Mouse (Mus musculus) urinary bladder, postnatal 25 days (tissue): ENCODE measurements around the gene Pdgfd.
"Not testable (repeated sequence)": the region's sequence is repeated elsewhere in the genome, so short reads cannot be mapped to it uniquely, and the experiment has no call there.

Experiments
- DNase-seq: peaks from one replicate; pipeline ENCODE4 v3.0.0; 2022; ENCODE audit warnings: low spot score

The Pdgfd gene

GRCm38 (mm10) chr9:6168391-6169037 lies at the start of gene Pdgfd:
Gene Pdgfd, plus strand, starts transcription at chr9:6168584.
- DNase-seq, result peak; percentile 41

- no peak for DNase-seq
These were observed 651 bp downstream of the Pdgfd start for GRCm38 (mm10) chr9:6169038-6169431.

- DNase-seq, result no peak
These were observed 2.6 kb downstream of the Pdgfd start for GRCm38 (mm10) chr9:6170962-6171361.

GRCm38 (mm10) chr9:6173276-6173675 lies 4.9 kb downstream of the Pdgfd start:
- DNase-seq, result no peak

DNA sequence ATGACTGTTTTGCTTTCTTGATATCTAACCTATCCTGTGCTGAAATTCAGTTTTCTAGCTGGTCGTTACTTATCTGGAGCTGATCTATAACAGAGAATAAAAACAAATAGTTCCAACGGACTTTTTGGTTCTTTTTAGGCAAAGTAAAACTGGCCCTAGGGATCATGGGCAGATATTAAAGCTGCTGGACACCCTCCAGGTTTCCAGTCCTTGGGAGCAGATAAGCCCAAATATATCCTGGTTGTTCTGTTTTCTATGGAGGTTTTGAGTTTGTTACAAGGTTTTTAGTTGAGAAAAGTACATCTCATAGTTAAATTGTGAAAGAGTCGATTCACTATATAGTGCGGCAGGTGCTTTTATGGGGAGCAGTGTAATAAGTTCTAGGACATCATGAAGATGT lies 7.3 kb downstream of the Pdgfd start:
- no peak for DNase-seq

GRCm38 (mm10) chr9:6182307-6182923 lies 14.0 kb downstream of the Pdgfd start:
- DNase-seq, result no peak

GRCm38 (mm10) chr9:6187955-6188354 lies 19.6 kb downstream of the Pdgfd start:
- DNase-seq, result no peak

DNA sequence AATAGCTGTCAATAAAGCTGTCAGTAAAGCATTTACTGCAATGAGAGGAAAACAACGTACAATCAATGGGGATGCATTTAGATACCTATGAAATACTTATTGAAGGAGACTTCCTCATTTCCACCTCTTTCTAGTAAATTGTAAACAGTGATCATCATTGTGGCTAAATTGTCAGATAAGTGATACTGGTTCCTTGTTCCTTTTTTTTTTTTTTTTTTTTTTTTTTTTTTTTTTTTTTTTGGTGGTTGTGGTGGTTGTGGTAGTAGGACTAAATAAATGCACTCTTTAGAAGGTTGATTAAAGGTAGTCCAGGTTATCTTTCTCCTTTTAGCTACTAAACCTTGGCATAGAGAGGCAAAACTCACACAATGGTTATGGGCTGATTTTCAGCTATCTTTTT lies 25.0 kb downstream of the Pdgfd start:
- DNase-seq, result no peak

GRCm38 (mm10) chr9:6212862-6213261 lies 44.5 kb downstream of the Pdgfd start:
- no peak for DNase-seq

GRCm38 (mm10) chr9:6217505-6217904 lies 49.1 kb downstream of the Pdgfd start:
- DNase-seq, result no peak

DNA sequence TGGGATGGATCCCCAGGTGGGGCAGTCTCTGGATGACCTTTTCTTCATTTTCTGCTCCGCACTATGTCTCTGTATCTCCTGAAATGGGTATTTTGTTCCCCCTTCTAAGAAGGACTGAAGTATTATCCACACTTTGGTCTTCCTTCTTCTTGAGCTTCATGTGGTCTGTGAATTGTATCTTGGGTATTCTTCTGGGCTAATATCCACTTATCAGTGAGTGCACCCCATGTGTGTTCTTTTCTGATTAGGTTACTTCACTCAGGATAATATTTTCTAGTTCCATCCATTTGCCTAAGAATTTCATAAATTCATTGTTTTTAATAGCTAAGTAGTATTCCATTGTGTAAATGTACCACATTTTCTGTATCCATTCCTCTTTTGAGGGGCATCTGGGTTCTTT lies 67.6 kb downstream of the Pdgfd start:
- not testable (repeated sequence) for DNase-seq

DNA sequence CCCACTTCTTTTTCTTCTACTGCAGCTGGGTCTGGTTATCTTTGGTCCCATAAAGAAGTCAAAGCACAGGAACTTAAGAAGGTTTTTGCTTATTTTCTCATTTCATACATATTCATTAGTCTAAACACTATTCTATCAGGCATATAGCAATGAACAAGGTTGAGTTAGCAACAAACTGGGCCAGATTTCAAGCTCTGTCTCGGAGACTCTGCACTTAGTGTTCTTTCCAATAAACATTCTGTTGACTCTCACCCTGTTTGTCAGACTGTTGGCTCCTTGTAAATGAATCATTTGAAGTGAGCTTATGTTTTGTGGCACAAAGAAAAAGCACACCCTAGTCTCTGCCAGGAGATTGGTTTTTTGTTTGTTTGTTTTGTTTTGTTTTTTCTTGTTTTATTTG lies 81.9 kb downstream of the Pdgfd start:
- no peak for DNase-seq

DNA sequence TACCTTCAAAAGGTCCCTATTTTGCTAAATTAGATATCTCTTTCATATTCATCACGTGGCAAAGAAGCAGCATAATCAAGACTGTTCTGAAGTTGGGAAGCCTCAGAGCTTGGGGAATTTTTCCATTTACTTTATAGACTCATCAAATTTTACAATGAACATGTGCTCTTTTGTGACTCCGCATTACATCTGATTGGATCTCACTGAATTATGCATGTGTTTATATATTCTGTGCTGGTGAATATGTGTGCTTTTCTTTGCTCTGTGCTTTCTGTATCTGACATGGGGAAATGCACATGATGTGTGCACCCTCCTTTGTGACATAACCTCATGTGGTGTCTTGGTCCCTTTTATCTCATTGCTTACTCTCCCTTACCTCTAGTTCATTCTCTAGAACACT lies 83.6 kb downstream of the Pdgfd start:
- no peak for DNase-seq

GRCm38 (mm10) chr9:6257072-6257471 lies 88.7 kb downstream of the Pdgfd start:
- DNase-seq, result no peak

- DNase-seq, result no peak
These were observed 96.4 kb downstream of the Pdgfd start for GRCm38 (mm10) chr9:6264820-6265219.

GRCm38 (mm10) chr9:6269796-6270280 lies 101.5 kb downstream of the Pdgfd start, which contains the start of gene Ddi1:
Gene Ddi1, minus strand, starts transcription at chr9:6269846.
- no peak for DNase-seq

DNA sequence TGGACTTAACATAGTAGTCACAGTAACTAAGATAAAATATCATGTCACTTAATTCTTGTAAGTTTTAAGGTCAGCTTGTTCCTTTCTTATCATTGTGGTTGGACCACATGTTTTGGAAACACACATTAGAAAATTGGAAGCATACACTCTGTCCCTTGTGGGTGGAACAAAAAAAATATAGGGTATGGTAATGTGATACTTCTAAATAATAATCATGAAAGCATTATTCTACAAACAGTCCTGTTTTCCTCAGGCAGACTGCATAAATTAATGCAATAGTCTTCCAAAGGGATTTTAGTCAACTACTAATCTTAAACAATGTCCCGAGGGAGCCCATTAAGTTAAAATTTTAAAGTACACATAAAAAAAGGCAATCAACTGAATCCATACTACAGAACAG lies 108.0 kb downstream of the Pdgfd start:
- no peak for DNase-seq

DNA sequence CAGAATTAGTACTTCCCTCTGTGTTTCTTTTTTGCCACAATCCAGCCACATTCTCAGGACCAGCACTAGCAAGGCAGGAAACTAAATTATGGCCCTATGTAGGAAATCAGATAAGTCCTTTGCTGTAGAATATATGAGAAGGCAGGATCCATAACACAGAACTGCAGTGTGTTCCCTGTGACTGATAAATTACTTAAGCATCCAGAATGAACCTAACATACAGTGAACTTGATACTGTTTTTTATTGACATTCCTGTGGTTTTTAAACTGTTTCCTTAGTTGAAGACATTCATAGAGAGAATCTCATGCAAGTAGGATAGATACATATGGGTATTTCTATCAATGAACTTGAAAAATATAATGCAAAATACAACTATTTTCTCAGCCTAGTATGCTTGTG lies 109.1 kb downstream of the Pdgfd start:
- DNase-seq, result no peak

DNA sequence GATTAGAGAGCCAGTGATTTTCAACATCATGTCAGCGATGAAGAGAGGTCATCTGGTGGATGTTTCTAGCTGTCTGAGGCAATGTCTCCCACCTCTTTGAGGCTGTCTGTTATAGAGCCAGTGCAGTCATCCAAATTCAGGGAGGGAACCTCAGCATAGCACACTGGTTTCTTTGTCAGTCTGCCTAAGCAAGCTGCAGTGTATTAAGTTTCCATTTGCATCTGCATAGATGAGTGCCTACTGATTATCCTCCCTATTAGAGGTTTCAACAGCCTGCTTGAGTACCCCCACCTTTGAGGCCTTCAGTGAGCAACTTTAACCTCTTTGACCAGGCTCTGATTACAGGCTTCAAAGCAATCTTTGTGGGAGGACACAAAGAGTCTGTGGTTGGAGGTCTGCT lies 118.4 kb downstream of the Pdgfd start:
- no peak for DNase-seq

DNA sequence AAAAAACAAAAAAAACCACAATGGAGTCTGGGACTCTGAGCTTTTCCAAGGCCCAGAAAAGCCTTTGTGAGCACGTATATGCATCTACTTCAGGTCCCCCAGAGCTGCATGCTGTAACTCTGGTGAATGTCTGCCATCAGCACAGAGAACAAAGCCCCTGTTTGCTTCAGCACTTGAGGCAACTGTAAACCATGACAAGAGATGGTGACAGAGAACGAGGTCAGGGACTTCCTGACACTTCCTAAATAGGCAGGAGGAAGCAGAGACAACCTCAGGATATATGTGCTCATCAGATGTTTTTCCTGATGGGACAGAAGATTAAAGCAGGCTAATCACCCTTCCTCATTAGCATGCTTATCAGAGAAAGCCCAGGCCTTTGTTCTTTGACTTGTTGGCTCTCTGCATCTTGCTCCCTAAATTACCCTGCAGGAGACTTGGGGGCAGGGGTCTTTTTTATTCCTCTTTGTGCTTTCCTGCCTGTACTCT lies 120.9 kb downstream of the Pdgfd start:
- DNase-seq, result no peak

DNA sequence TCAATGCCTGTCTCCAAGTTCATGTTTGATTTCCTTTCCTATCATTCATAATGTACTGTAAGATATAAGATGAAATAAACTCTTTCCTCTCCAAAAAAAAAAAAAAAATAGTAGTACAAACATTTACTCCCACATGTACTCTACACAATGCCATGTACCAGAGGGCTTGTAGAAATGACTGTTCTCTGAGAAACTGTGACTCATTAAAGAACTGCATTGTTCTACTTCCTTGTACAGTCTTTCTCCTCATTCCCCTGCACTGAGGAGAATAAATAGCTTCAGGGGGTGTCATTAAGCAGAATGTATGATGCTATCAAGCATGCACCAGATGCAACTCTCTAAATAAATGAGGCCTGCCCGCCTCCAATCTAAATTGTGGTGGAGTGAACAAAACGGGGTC lies 130.2 kb downstream of the Pdgfd start:
- DNase-seq, result no peak

DNA sequence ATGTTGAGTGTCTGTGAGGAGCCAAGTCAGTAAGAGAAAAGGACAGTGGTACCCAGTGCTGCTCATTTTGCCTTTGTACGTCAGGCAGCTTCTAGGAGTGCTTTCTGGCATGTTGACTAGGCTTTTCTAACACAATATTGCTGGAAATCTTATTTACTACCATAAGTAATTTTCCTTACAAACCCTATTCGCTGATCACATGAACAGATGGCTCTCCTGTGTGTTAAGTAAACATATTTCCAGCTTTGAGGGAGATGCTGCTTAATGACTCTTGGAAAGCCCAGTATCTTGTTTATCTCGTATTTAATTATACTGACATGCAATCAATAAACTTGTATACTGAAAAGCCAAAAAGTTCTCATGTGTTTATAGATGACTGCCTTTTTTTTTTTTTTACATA lies 133.7 kb downstream of the Pdgfd start:
- no peak for DNase-seq

- no peak for DNase-seq
These were observed 136.2 kb downstream of the Pdgfd start for GRCm38 (mm10) chr9:6304590-6304989.

DNA sequence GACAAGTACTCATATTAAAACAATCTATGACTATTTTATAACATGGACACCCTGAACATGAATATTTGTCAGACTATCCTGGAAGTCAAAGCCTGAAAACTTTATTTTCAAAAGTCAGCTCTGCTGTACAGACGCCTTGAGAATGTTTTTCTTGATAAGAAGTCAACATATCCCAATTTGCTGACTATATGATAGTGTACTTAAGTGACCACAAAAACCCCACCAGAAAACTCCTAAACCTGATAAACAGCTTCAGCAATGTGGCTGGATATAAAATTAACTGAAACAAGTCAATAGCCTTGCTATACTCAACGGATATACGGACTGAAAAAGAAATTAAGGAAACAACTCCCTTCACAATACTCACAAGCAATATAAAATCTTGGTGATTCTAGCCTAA lies 137.5 kb downstream of the Pdgfd start:
- no peak for DNase-seq
